Mouse (Mus musculus): ENCODE data around the gene Ppa2. TPM values are rescaled to one million over a fixed set of nuclear protein-coding genes. Genes with fewer than 3 reads are reported as not detected.

Ppa2 gene
- total and polyA plus RNA-seq, 2 experiments from 2014 or later: 46.9 to 146 TPM

DNA sequence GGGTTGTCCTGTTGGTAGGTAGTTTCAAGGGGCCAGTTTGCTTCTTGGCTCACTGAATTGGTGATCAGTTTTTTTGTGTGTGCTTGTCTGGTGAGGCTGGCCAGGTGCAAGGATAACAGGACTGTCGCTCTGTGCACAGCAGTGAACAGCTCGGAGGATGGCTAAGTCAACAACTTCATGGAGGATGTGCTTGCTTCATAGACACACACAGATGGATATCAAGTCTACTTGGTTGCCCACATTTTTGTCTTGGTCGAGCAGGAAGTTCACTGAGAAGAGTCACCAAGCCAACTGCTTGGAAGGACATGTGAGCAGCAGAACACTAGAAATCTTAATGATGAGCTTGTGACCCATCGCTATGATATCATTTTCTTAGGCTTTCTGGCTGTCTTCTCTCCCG is 24.8 kb downstream of the Ppa2 start:
- ATAC-seq (ENCODE audit: insufficient read depth, low read depth): no peak
- peak overlapping the region; percentile 27 for H3K4me2 ChIP-seq (ENCODE audit: low read depth, low read length)

DNA sequence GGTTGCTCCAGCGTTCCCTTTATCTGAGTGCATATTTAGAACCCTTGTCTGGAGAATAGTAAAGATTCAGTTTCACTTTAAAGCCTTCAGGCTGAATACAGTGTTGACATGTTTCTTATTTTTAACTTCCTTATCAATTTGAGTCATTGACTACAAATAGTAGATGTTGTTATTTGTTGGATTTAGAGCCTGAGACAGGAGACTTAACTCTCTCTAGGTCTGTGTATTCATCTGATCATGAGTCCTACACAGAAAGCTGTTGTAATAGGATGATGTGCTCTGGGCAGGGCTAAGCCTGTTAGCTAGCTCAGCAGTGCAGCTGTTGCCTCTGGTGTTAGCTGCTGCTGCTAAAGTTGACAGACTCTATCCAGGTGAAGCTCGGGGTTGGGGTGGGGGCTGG is 25.3 kb downstream of the Ppa2 start:
- TF ChIP-seq CTCF (IDR thresholded peaks at IDR 0.05; ENCODE audit: low read depth) (no peak), EP300 (IDR thresholded peaks at IDR 0.05; ENCODE audit: low read depth) (no peak)
- Histone ChIP-seq H3K9me3 (replicated peaks; ENCODE audit: control insufficient read depth, low read length) (no peaks in the 10 kb centered on the region), H3K27me3 (ENCODE audit: control insufficient read depth, insufficient read depth, low read length) (no peaks in the 10 kb centered on the region), H3K36me3 (replicated peaks; ENCODE audit: control insufficient read depth, insufficient read depth, low read length) (peaks cover 17% of the 10 kb centered on the region), H3K4me2 (ENCODE audit: low read depth, low read length) (peak overlapping the region; percentile 27), H3K9ac (replicated peaks; ENCODE audit: low read depth, low read length) (no peak overlapping the region), H3K4me3 (ENCODE audit: low read depth, low read length) (no peak overlapping the region), H3K4me1 (ENCODE audit: control insufficient read depth, insufficient read depth) (peaks cover 14% of the 10 kb centered on the region; the same call in 1 of the 2 replicates), H3K27ac (ENCODE audit: low read depth) (peak overlapping the region; percentile 66)
- ATAC-seq (ENCODE audit: insufficient read depth, low read depth) (peak; percentile 56), DNase-seq (ENCODE audit: low spot score) (peak; percentile 47)
- WGBS: 28% methylated on average over 2 of the region's 2 CpGs

More for the DNA sequence above, 24.8 kb downstream of the Ppa2 start:
- 65% methylated on average over 5 of the region's 5 CpGs for WGBS
- Histone ChIP-seq H3K9ac (replicated peaks; ENCODE audit: low read depth, low read length) (no peak overlapping the region), H3K9me3 (replicated peaks; ENCODE audit: control insufficient read depth, low read length) (no peaks in the 10 kb centered on the region), H3K36me3 (replicated peaks; ENCODE audit: control insufficient read depth, insufficient read depth, low read length) (peaks cover 18% of the 10 kb centered on the region), H3K27ac (ENCODE audit: low read depth) (peak overlapping the region; percentile 66), H3K4me1 (ENCODE audit: control insufficient read depth, insufficient read depth) (peaks cover 14% of the 10 kb centered on the region; the same call in 1 of the 2 replicates), H3K4me3 (ENCODE audit: low read depth, low read length) (no peak overlapping the region), H3K27me3 (ENCODE audit: control insufficient read depth, insufficient read depth, low read length) (no peaks in the 10 kb centered on the region)
- TF ChIP-seq EP300 (IDR thresholded peaks at IDR 0.05; ENCODE audit: low read depth) (no peak), CTCF (IDR thresholded peaks at IDR 0.05; ENCODE audit: low read depth) (no peak)
- DNase-seq (ENCODE audit: low spot score): no peak

DNA sequence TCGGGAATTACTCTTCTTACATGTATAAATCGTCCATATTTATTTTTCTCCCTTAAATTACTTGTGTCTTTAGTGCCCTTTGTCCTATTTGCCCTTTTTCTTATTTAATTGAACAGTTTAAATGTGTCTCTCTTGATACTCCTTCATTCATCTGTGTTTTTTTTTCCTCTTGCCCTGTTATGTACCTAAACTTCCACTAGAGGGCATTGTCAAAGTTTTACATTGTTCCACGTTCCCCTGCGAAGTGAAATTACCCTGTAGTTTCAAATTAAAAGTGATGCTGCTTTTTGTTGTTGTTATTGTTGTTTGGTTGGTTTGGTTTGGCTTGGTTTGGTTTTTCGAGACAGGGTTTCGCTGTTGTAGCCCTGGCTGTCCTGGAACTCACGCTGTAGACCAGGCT is 26.5 kb downstream of the Ppa2 start:
- 79% methylated on average over 7 of the region's 7 CpGs for WGBS

DNA sequence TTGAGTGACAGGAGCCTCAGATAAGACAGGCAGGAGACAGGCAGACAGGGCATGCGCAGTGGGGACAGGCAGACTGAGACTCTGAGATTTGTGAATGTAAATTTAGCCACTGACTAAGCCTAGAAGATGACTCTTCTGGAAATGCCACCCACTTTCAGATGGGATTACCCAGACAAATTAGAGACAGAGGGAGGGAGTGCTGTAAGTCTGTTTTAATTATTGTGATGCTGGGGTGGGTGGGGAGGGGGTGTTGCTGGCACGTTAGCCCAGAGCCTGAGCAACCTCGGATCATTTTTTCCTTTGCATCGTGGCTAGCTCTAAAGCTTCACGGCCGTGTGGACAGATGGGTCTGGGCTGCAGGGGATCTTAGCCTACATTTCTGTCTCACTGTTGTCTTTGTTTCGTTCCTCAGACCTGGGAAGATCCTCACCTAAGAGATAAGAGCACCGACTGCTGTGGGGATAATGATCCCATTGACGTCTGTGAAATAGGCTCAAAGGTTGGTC is 29.0 kb downstream of the Ppa2 start:
- DNase-seq (ENCODE audit: low spot score) (peak; percentile 57), ATAC-seq (ENCODE audit: insufficient read depth, low read depth) (peak; percentile 49; the same call in 1 of the 2 replicates)
- H3K27ac ChIP-seq (ENCODE audit: low read depth): peak overlapping the region; percentile 81
- peaks cover 14% of the 10 kb centered on the region; the same call in 1 of the 2 replicates for H3K4me1 ChIP-seq (ENCODE audit: control insufficient read depth, insufficient read depth)
- no peaks in the 10 kb centered on the region for H3K27me3 ChIP-seq (ENCODE audit: control insufficient read depth, insufficient read depth, low read length)
- 27% methylated on average over 9 of the region's 9 CpGs for WGBS
- TF ChIP-seq EP300 (IDR thresholded peaks at IDR 0.05; ENCODE audit: low read depth) (no peak), CTCF (IDR thresholded peaks at IDR 0.05; ENCODE audit: low read depth) (no peak)
- H3K36me3 ChIP-seq (replicated peaks; ENCODE audit: control insufficient read depth, insufficient read depth, low read length): peaks cover 4% of the 10 kb centered on the region; the same call in 1 of the 2 replicates
- H3K9ac ChIP-seq (replicated peaks; ENCODE audit: low read depth, low read length): peak overlapping the region; percentile 54
- H3K4me2 ChIP-seq (ENCODE audit: low read depth, low read length): peak overlapping the region; percentile 55
- no peaks in the 10 kb centered on the region for H3K9me3 ChIP-seq (replicated peaks; ENCODE audit: control insufficient read depth, low read length)
- peak overlapping the region; percentile 33 for H3K4me3 ChIP-seq (ENCODE audit: low read depth, low read length)

More for the DNA sequence above, 26.5 kb downstream of the Ppa2 start:
- H3K9ac ChIP-seq (replicated peaks; ENCODE audit: low read depth, low read length): no peak overlapping the region
- ATAC-seq (ENCODE audit: insufficient read depth, low read depth) (no peak), DNase-seq (ENCODE audit: low spot score) (no peak)
- peaks cover 8% of the 10 kb centered on the region; the same call in 1 of the 2 replicates for H3K36me3 ChIP-seq (replicated peaks; ENCODE audit: control insufficient read depth, insufficient read depth, low read length)
- no peak overlapping the region for H3K4me3 ChIP-seq (ENCODE audit: low read depth, low read length)
- TF ChIP-seq CTCF (IDR thresholded peaks at IDR 0.05; ENCODE audit: low read depth): peak; percentile 40; the same call in 1 of the 2 replicates
- no peak for TF ChIP-seq EP300 (IDR thresholded peaks at IDR 0.05; ENCODE audit: low read depth)
- H3K4me2 ChIP-seq (ENCODE audit: low read depth, low read length): no peak overlapping the region
- peaks cover 14% of the 10 kb centered on the region; the same call in 1 of the 2 replicates for H3K4me1 ChIP-seq (ENCODE audit: control insufficient read depth, insufficient read depth)
- no peaks in the 10 kb centered on the region for H3K27me3 ChIP-seq (ENCODE audit: control insufficient read depth, insufficient read depth, low read length)
- no peak overlapping the region for H3K27ac ChIP-seq (ENCODE audit: low read depth)
- H3K9me3 ChIP-seq (replicated peaks; ENCODE audit: control insufficient read depth, low read length): no peaks in the 10 kb centered on the region

DNA sequence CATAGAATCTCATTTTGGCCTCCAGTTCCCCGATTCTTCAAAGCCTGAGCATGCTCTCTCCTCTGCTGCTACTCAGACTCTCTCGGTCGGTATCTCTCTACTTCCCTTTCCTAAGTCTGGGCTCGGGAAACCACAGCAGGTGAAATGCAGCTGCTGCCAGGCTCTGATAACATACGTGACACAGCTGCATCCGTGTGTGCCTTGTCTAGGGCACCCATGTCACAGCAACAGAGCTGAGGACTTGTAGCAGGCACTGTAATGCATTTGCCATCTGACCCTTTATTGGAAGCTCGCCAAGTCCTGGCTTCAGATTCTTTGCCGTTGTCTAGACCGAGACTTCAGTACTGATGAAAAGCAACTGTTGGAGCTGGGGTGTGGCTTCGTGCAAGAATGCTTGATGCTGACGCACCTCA is 29.5 kb downstream of the Ppa2 start:
- ATAC-seq (ENCODE audit: insufficient read depth, low read depth): peak; percentile 80
- TF ChIP-seq EP300 (IDR thresholded peaks at IDR 0.05; ENCODE audit: low read depth) (no peak), CTCF (IDR thresholded peaks at IDR 0.05; ENCODE audit: low read depth) (no peak)
- DNase-seq (ENCODE audit: low spot score): peak; percentile 53
- peak overlapping the region; percentile 55 for H3K4me2 ChIP-seq (ENCODE audit: low read depth, low read length)
- H3K9ac ChIP-seq (replicated peaks; ENCODE audit: low read depth, low read length): peak overlapping the region; percentile 54
- no peaks in the 10 kb centered on the region for H3K27me3 ChIP-seq (ENCODE audit: control insufficient read depth, insufficient read depth, low read length)
- peak overlapping the region; percentile 81 for H3K27ac ChIP-seq (ENCODE audit: low read depth)
- H3K4me1 ChIP-seq (ENCODE audit: control insufficient read depth, insufficient read depth): peaks cover 14% of the 10 kb centered on the region; the same call in 1 of the 2 replicates
- WGBS: 7% methylated on average over 11 of the region's 11 CpGs
- peak overlapping the region; percentile 33 for H3K4me3 ChIP-seq (ENCODE audit: low read depth, low read length)
- no peaks in the 10 kb centered on the region for H3K9me3 ChIP-seq (replicated peaks; ENCODE audit: control insufficient read depth, low read length)
- peaks cover 4% of the 10 kb centered on the region; the same call in 1 of the 2 replicates for H3K36me3 ChIP-seq (replicated peaks; ENCODE audit: control insufficient read depth, insufficient read depth, low read length)

Measured in heart, postnatal 0 days (tissue).